Mouse (Mus musculus): ENCODE data around the gene Akap2.

The Akap2 gene

GRCm38 (mm10) chr4:57757997-57758396 lies 40.5 kb downstream of the Akap2 start:
- peak; percentile 63 for DNase-seq (ENCODE audit: low spot score)

DNA sequence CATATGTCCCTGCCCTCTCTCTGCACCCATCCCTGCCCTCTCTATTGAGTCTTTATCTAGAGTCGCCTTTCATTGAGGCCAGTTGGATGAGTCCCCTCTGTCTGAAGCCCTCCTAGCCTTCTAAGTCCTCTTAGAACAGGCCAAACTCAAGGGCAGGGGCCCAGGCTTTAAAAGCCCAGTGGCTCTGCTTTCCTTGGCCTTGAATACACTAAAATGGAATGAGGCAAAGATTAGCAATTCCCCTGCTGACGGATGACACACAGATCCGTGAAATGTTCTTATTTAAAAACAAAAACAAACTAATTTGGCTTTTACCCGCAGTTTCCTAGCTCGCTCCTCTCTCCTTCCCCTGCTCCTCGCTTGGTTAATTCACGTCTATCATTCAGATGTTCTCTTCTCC lies 45.0 kb downstream of the Akap2 start:
- no peak for DNase-seq (ENCODE audit: low spot score)

DNA sequence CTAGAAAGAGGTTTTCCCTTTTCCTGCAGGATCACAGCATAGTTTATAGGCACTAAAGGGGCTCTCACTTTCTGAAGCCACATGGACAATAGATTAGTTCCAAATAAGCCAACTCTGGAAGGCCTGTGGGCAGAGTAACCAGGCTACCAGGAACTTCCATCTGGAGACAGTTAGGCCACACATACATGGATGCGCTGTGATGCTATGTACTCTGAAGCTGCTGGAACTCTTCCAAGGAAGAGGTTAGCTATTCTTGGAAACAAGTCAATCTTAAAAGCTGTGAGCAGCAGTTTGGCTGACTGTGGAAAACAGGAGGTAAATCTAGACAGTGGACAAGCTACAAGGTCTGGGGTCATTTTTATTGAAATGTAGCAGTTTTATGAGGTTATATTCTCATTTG lies 46.9 kb downstream of the Akap2 start:
- DNase-seq (ENCODE audit: low spot score) = peak; percentile 60

DNA sequence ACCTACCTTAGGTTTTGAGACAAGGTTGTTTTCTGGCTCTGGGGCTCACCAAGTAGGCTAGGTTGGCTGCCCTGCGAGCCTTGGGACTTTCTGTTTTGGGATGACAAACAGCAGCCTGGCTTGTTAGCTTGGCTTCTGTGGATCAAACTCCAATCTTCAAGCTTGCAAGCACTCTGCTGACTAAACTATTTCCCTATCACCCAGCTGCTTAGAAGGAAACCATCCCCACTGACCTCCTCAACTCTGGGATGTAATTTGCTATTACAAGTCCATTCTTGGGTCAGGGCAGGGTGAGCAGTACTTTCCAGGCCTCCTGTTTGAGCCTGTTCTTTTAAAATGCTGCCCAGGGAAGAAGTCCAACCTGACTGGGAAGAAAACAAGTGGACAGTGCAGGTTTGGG lies 47.5 kb downstream of the Akap2 start:
- DNase-seq (ENCODE audit: low spot score) = peak; percentile 40

- DNase-seq (ENCODE audit: low spot score) = no peak
These were observed 48.3 kb downstream of the Akap2 start for GRCm38 (mm10) chr4:57765806-57766205.

GRCm38 (mm10) chr4:57769007-57769406 lies 51.5 kb downstream of the Akap2 start:
- DNase-seq (ENCODE audit: low spot score) = no peak

- DNase-seq (ENCODE audit: low spot score) = no peak
These were observed 52.8 kb downstream of the Akap2 start for GRCm38 (mm10) chr4:57770185-57770823.

DNA sequence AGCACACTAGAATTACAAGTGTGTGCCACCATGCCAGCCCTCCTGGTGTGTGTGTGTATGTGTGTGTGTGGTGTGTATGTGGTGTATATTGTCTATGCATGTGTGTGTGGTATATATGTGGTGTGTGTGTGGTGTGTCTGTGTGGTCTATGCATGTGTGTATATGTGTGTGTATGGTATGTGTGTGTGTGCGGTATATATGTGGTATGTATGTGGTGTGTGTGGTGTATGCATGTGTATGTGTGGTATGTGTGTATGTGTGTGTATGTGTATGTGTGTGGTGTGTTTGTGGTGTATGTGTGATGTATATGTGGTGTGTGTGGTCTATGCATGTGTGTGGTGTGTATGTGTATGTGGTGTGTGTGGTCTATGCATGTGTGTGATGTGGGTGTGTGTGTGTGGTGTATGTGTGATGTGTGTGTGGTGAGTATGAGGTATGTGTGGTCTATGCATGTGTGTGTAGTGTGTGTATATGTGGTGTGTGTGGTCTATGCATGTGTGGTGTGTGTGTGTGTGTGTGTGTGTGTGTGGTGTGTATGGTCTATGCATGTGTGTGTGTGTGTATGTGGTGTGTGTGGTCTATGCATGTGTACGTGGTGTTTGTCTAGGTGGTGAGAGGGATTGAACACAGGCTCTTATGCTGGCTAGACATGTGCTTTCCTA lies 54.2 kb downstream of the Akap2 start:
- DNase-seq (ENCODE audit: low spot score) = no peak

GRCm38 (mm10) chr4:57772851-57773510 lies 55.5 kb downstream of the Akap2 start:
- peak; percentile 57 for DNase-seq (ENCODE audit: low spot score)

- DNase-seq (ENCODE audit: low spot score) = no peak
These were observed 57.1 kb downstream of the Akap2 start for GRCm38 (mm10) chr4:57774517-57774916.

DNA sequence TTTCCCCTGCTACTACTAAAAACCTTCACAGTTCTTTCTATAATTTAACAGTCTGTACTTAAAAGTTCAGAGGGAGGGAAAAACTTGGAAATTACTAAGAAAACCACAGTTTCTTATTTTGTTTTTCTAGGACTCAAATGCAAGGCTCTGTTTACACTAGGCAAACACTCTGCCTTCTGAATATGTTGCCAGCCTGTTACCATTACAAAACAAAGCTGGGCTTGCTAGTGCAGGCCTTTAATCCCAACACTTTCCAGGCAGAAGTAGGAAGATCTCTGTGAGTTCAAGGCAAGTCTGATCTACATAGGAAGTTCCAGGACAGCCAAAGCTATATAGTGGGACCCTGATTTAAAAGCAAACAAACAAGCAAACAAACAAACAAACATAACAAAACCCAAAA lies 58.1 kb downstream of the Akap2 start:
- peak; percentile 50 for DNase-seq (ENCODE audit: low spot score)

- no peak for DNase-seq (ENCODE audit: low spot score)
These were observed 62.9 kb downstream of the Akap2 start for GRCm38 (mm10) chr4:57780403-57780802.

DNA sequence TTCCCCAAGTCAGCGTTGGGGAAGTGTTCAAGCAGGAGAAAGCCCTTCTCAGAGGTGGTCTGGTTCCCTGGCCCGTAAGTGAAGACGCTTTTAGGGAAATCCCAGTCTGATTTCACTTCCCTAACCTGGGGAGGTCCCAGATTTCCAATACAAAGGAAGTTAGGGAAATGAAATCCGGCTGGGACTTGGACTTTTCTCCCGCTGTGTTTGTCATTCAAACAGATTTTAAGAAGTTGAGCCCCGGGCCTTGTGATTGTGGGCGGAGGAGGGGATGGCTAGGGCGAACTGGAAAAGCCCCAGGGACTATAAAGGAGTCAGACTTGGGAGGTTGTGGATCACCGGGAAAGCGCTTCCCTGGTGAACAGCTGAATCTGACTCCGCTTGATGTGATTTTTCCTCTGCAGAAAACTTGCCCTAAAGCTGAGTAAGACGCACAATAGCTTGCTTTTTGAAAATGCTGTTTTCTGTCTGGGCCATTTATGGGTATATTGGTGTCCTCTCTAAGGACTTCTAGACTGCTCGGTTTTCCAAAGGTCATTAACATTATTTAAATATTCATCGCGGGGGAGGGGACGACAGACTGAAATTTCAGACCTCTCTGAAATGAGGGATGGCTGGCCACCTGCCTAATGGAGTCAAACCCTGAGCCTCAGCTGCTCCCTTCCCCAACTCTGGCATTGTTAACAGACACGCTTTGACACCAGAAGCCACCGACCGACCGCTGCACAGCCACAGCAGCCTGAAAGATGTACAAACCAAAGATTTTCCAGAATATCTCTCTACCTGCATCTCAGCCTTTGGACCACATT lies 63.6 kb downstream of the Akap2 start:
- no peak for DNase-seq (ENCODE audit: low spot score)

- peak; percentile 46 for DNase-seq (ENCODE audit: low spot score)
These were observed 64.5 kb downstream of the Akap2 start for GRCm38 (mm10) chr4:57781994-57782393.

DNA sequence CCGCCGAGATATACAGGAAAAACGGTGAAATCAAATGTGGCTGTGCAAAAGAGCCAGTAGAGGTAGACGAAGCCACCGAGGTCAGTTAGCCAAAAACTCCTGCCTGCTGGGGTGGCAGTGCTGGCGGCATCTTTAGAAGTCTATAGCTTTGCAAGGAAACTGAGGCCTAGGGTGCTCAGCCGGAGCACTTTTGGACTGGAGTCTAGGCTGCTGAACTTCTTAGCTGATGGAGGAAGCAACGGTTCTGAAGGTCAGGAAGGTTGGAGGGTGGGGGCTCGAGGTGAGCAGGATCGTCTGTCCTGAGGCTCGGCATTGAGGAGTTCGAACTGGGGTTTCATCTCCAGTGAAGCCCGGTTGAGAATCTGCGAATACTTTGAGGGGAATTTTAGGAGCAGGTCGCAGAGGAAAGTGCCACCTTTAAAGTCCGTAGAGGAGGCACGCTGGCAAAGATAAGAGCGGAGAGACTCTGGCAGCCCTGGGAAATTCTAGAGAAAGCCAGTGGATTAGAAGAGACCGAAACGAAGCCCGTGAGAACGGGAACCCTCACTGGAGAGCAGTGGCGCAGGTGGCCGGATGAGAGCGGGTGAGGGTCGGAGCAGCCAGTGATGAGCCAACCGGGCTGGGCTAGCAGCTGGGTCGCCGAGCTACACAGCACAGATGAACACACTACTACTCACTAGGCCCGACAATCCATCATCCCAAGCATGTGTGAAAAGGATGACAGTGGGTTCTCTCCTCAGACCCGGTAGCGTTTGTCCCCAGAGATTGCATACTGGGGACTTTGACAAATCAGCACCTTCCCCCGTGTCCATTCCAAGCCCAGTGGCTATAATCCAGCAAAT lies 65.3 kb downstream of the Akap2 start:
- DNase-seq (ENCODE audit: low spot score) = no peak

GRCm38 (mm10) chr4:57783391-57783770 lies 65.9 kb downstream of the Akap2 start:
- no peak for DNase-seq (ENCODE audit: low spot score)

DNA sequence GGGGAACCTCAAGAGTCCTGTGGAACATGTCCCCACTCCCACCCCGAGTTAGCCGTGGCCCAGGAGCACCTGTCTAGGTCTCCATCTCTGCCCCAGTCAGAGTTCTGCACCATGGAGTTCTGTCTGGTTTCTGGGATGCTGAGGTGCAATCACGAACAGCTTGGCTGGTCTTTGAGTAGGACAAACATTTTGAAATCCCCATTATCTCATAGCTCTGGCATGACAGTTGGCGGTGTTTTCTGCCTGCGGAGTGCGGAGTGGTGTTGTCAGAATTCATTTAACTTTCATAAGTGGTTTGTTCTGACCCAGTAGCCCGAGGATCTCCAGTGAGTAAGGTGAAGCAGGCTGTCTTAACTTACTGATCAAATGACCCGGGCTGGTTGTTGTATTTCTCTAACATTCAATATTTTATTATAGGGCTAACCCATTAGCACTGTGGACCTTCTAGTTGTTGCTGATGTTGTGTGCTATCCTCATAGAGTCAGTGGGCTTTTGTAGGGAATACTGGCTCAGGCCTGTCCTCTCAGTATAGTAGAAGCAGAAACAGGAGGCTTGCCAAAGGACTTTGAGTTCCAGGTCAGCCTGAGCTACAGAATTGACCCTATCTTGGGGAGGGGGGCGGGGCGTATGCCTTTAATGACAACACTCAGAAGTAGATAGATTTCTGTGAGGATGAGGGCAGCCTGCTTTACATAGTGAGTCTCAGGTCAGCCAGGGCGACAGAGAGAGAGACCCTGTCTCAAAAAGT lies 66.6 kb downstream of the Akap2 start:
- peak; percentile 61 for DNase-seq (ENCODE audit: low spot score)

- DNase-seq (ENCODE audit: low spot score) = no peak
These were observed 71.3 kb downstream of the Akap2 start for GRCm38 (mm10) chr4:57788709-57789108.

GRCm38 (mm10) chr4:57789118-57789517 lies 71.7 kb downstream of the Akap2 start:
- DNase-seq (ENCODE audit: low spot score) = peak; percentile 63

GRCm38 (mm10) chr4:57793989-57794388 lies 76.5 kb downstream of the Akap2 start:
- DNase-seq (ENCODE audit: low spot score) = no peak

GRCm38 (mm10) chr4:57794547-57794946 lies 77.1 kb downstream of the Akap2 start:
- no peak for DNase-seq (ENCODE audit: low spot score)

Data from adipocyte (in vitro differentiated cells).